ENCODE assay signal across 24 mouse cellular contexts in the genomic region with DNA sequence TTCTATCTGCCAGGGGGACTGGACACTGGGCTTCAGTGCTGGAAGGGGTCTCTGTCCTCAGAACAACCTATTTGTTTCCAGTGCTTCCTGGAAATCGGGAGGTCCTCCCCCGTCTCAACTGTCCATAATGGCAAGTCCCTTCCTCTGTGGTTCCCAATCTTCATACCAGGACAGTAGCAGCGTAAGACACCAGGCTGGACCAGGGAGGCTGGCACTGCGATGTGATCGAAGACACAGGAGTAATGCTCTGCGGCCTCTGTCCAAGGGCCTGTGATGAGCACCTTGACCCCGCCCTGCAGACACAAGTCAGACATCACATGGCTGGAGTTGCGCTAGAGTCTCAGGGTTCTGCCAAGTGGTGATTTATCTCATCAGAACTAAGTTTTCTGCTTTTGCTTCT. TPM values are rescaled to one million over a fixed set of nuclear protein-coding genes. Genes with fewer than 3 reads are reported as not detected.
DNase-seq lines count a peak whose midpoint lies in the region; ATAC-seq and TF ChIP-seq lines count a peak whose summit lies in the region.
"Had no signal": no experiment of that assay in that cellular context is flagged by ENCODE, and none has a peak within 500 bp of the region (broad histone marks: within the 10 kb centered on the region; RNA-seq: fewer than 3 reads in every experiment).

No protein-coding gene starts in this region.

- no peaks in the 10 kb centered on the region for H3K9me3 ChIP-seq in liver, embryonic 16.5 days (replicated peaks; ENCODE audit: control insufficient read depth, low read length)
- H3K9me3 ChIP-seq: embryonic facial prominence, embryonic 15.5 days; forebrain, embryonic 10.5 days; G1E; heart, embryonic 12.5 days; hindbrain, embryonic 10.5 days had no signal

- H3K4me3 ChIP-seq in gastrocnemius, adult 2 months = no peak overlapping the region
- no peak overlapping the region for H3K4me3 ChIP-seq in liver, adult 2 months (ENCODE audit: insufficient read depth, low read depth, low read length)
- no peak overlapping the region for H3K4me3 ChIP-seq in bone marrow, adult 2 months (replicated peaks; ENCODE audit: control insufficient read depth, low read depth, low read length)
- H3K4me3 ChIP-seq in liver, embryonic 16.5 days (ENCODE audit: low read depth, low read length) = no peak overlapping the region
- H3K4me3 ChIP-seq: embryonic facial prominence, embryonic 15.5 days; erythroblast, embryonic 14.5 days; forebrain, embryonic 10.5 days; heart, embryonic 12.5 days; hindbrain, embryonic 10.5 days had no signal

- intact Hi-C loops in gastrocnemius, adult 2 months (cut with DNase I) = no loop called here

- TF ChIP-seq CTCF in gastrocnemius, adult 2 months (IDR thresholded peaks at IDR 0.05) = no peak
- TF ChIP-seq CTCF in liver, adult 2 months (IDR thresholded peaks at IDR 0.05; ENCODE audit: low read depth, low read length) = no peak
- no peak for TF ChIP-seq CTCF in bone marrow, adult 2 months (IDR thresholded peaks at IDR 0.05; ENCODE audit: control insufficient read depth, insufficient read depth, low read length)

- H3K4me1 ChIP-seq in liver, adult 2 months (ENCODE audit: control insufficient read depth, insufficient read depth, low read length) = peaks cover 16% of the 10 kb centered on the region
- H3K4me1 ChIP-seq in bone marrow, adult 2 months (ENCODE audit: control insufficient read depth, insufficient read depth, low read length) = peaks cover 4% of the 10 kb centered on the region; the same call in 1 of the 2 replicates
- peaks cover 7% of the 10 kb centered on the region for H3K4me1 ChIP-seq in liver, embryonic 16.5 days (ENCODE audit: control insufficient read depth, low read depth, low read length)

- H3K27ac ChIP-seq in gastrocnemius, adult 2 months = no peak overlapping the region
- H3K27ac ChIP-seq in liver, adult 2 months (replicated peaks; ENCODE audit: insufficient read depth, low read depth, low read length) = peak overlapping the region; percentile 95
- peak overlapping the region; percentile 13; the same call in 1 of the 2 replicates for H3K27ac ChIP-seq in bone marrow, adult 2 months (ENCODE audit: control insufficient read depth, insufficient read depth, low read depth, low read length, poor library complexity)
- peak overlapping the region; percentile 0; the same call in 1 of the 2 replicates for H3K27ac ChIP-seq in liver, embryonic 16.5 days (ENCODE audit: low read length)
- H3K27ac ChIP-seq: embryonic facial prominence, embryonic 15.5 days; forebrain, embryonic 10.5 days; hindbrain, embryonic 10.5 days; hindbrain, embryonic 14.5 days had no signal

- no peaks in the 10 kb centered on the region for H3K79me2 ChIP-seq in liver, adult 2 months (ENCODE audit: control insufficient read depth, insufficient read depth, low read length)

- no peak overlapping the region for H3K9ac ChIP-seq in liver, adult 2 months (ENCODE audit: low read depth, low read length)
- H3K9ac ChIP-seq in liver, embryonic 16.5 days (ENCODE audit: low read depth, low read length) = no peak overlapping the region
- H3K9ac ChIP-seq: embryonic facial prominence, embryonic 15.5 days; heart, embryonic 12.5 days; hindbrain, embryonic 14.5 days had no signal

- ATAC-seq in liver, embryonic 16.5 days (ENCODE audit: low read depth) = no peak
- no peak for ATAC-seq in monocyte, adult 5-6 weeks (replicated peaks; ENCODE audit: insufficient number of reproducible peaks, low FRiP score, low TSS enrichment, poor library complexity, severe bottlenecking)
- ATAC-seq: CD4-positive, CD25-positive, alpha-beta regulatory T cell, adult 4 months; forebrain, embryonic 14.5 days had no signal

- WGBS in liver, adult 2 months = 95% methylated on average over 8 of the region's 8 CpGs
- 87% methylated on average over 8 of the region's 8 CpGs for WGBS in bone marrow, adult 2 months
- WGBS in liver, embryonic 16.5 days (ENCODE audit: insufficient replicate concordance) = 80% methylated on average over 8 of the region's 8 CpGs

- DNase-seq in gastrocnemius, adult 2 months = peak; percentile 17
- DNase-seq in gastrocnemius, adult 8-10 months (ENCODE audit: low spot score in 2 of 2) = no peak
- no peak for DNase-seq in liver, adult 2 months (ENCODE audit: extremely low read depth, low read depth, low spot score)
- DNase-seq in liver = no peak
- DNase-seq in adrenal gland, adult 2 months = no peak
- DNase-seq: adrenal gland, postnatal 14 days; cerebellum, adult 11 months; cerebellum, adult 8-10 months; cerebellum, postnatal 14 days; embryo, embryonic 11 days; gastrocnemius, postnatal 10 days had no signal

- TF ChIP-seq POLR2A in liver, adult 2 months (IDR thresholded peaks at IDR 0.05; ENCODE audit: extremely low read depth, insufficient read depth, low read length) = no peak
- TF ChIP-seq POLR2A in bone marrow, adult 2 months (IDR thresholded peaks at IDR 0.05; ENCODE audit: borderline replicate concordance, control insufficient read depth, low read depth, low read length) = no peak

- no peaks in the 10 kb centered on the region for H3K27me3 ChIP-seq in liver, adult 2 months (ENCODE audit: control insufficient read depth, insufficient read depth, low read length)
- H3K27me3 ChIP-seq in liver, embryonic 16.5 days (ENCODE audit: control insufficient read depth, insufficient read depth, low read depth, low read length) = no peaks in the 10 kb centered on the region
- H3K27me3 ChIP-seq: embryonic facial prominence, embryonic 15.5 days; heart, embryonic 12.5 days had no signal

- H3K4me2 ChIP-seq in liver, embryonic 16.5 days (ENCODE audit: low read depth, low read length) = no peak overlapping the region
- H3K4me2 ChIP-seq: embryonic facial prominence, embryonic 15.5 days; heart, embryonic 12.5 days; hindbrain, embryonic 14.5 days had no signal

- peaks cover 12% of the 10 kb centered on the region for H3K36me3 ChIP-seq in liver, adult 2 months (ENCODE audit: control insufficient read depth, insufficient read depth, low read length)
- no peaks in the 10 kb centered on the region for H3K36me3 ChIP-seq in liver, embryonic 16.5 days (ENCODE audit: control insufficient read depth, insufficient read depth)

RNA-seq across cellular contexts. Expression of a gene that starts 8.5 kb away (rescaled TPM):
- 10 to 100 TPM; 39.6 to 44.9 TPM for total RNA-seq in gastrocnemius, adult 2 months (2021)
- total RNA-seq in gastrocnemius, adult 8-10 months (2022) = 10 to 100 TPM; 35.2 to 43.1 (median 39.3) TPM
- total RNA-seq in liver, adult 2 months (2014; rRNA removed) = 2.3 and 3.0 TPM in 2 replicates
- polyA plus RNA-seq in liver, adult 2 months (2012; rRNA removed) = 14.7 and 16.9 TPM in 2 replicates
- 11.2 and 24.0 TPM in 2 replicates for polyA plus RNA-seq in bone marrow, adult 2 months (2011; ENCODE audit: insufficient read depth, insufficient read length, low replicate concordance, missing spikeins)
- polyA plus RNA-seq in liver, embryonic 16.5 days (2015; fragmentation: Nextera tagmentation; extraction: Ambion mirVana) = 3.0 and 4.3 TPM in 2 replicates
- total RNA-seq in monocyte, adult 5-6 weeks (2017) = 8.9 to 20.6 TPM (median 15.7 TPM) in 3 replicates
- total RNA-seq in adrenal gland, adult 2 months (2021) = 10 to 100 TPM; 36.8 to 51.7 TPM
- polyA plus RNA-seq in adrenal gland, adult 2 months (2012; rRNA removed) = 44.8 and 58.4 TPM in 2 replicates

RNA-seq across cellular contexts. Expression of a gene that starts 10.1 kb away (rescaled TPM):
- total RNA-seq in gastrocnemius, adult 2 months (2021) = 10 to 100 TPM; 86.3 to 86.4 TPM
- total RNA-seq in gastrocnemius, adult 8-10 months (2022) = 10 to 100 TPM; 77.0 to 99.5 (median 81.7) TPM
- 29.4 and 31.6 TPM in 2 replicates for total RNA-seq in liver, adult 2 months (2014; rRNA removed)
- polyA plus RNA-seq in liver, adult 2 months (2012; rRNA removed) = 21.0 and 24.0 TPM in 2 replicates
- 37.1 and 70.9 TPM in 2 replicates for polyA plus RNA-seq in bone marrow, adult 2 months (2011; ENCODE audit: insufficient read depth, insufficient read length, low replicate concordance, missing spikeins)
- 57.5 and 59.7 TPM in 2 replicates for polyA plus RNA-seq in liver, embryonic 16.5 days (2015; fragmentation: Nextera tagmentation; extraction: Ambion mirVana)
- total RNA-seq in monocyte, adult 5-6 weeks (2017) = 49.1 to 78.2 TPM (median 76.7 TPM) in 3 replicates
- 10 to 100 TPM; 83.5 to 85.9 TPM for total RNA-seq in adrenal gland, adult 2 months (2021)
- polyA plus RNA-seq in adrenal gland, adult 2 months (2012; rRNA removed) = 12.3 and 16.0 TPM in 2 replicates

RNA-seq across cellular contexts. Expression of a gene that starts 20.6 kb away (rescaled TPM):
- 1 to 10 TPM; 3.8 to 5.7 TPM for total RNA-seq in gastrocnemius, adult 2 months (2021)
- 1 to 10 TPM; 4.1 to 5.6 (median 4.3) TPM for total RNA-seq in gastrocnemius, adult 8-10 months (2022)
- total RNA-seq in liver, adult 2 months (2014; rRNA removed) = 14.1 and 18.4 TPM in 2 replicates
- 19.5 and 29.9 TPM in 2 replicates for polyA plus RNA-seq in liver, adult 2 months (2012; rRNA removed)
- polyA plus RNA-seq in bone marrow, adult 2 months (2011; ENCODE audit: insufficient read depth, insufficient read length, low replicate concordance, missing spikeins) = not detected in 2 replicates
- polyA plus RNA-seq in liver, embryonic 16.5 days (2015; fragmentation: Nextera tagmentation; extraction: Ambion mirVana) = 1.1 and 1.4 TPM in 2 replicates
- 0.53 TPM in 1 of 3 replicates, not detected in the others for total RNA-seq in monocyte, adult 5-6 weeks (2017)
- 10 to 100 TPM in 1 of 2 experiments, 1 to 10 TPM in 1; 8.2 to 15.7 TPM for total RNA-seq in adrenal gland, adult 2 months (2021)
- polyA plus RNA-seq in adrenal gland, adult 2 months (2012; rRNA removed) = 12.9 and 15.8 TPM in 2 replicates
- total RNA-seq: common myeloid progenitor, adult 5-6 weeks had no signal
- polyA plus RNA-seq: erythroblast, embryonic 14.5 days had no signal

RNA-seq across cellular contexts. Expression of a gene that starts 21.0 kb away (rescaled TPM):
- total RNA-seq in gastrocnemius, adult 2 months (2021) = 100 to 1,000 TPM; 579 to 631 TPM
- 100 to 1,000 TPM; 605 to 698 (median 679) TPM for total RNA-seq in gastrocnemius, adult 8-10 months (2022)
- 50.8 and 60.9 TPM in 2 replicates for total RNA-seq in liver, adult 2 months (2014; rRNA removed)
- polyA plus RNA-seq in liver, adult 2 months (2012; rRNA removed) = 75.6 and 93.7 TPM in 2 replicates
- 10.0 and 13.7 TPM in 2 replicates for polyA plus RNA-seq in bone marrow, adult 2 months (2011; ENCODE audit: insufficient read depth, insufficient read length, low replicate concordance, missing spikeins)
- polyA plus RNA-seq in liver, embryonic 16.5 days (2015; fragmentation: Nextera tagmentation; extraction: Ambion mirVana) = 0.77 and 1.1 TPM in 2 replicates
- total RNA-seq in monocyte, adult 5-6 weeks (2017) = 27.3 to 30.6 TPM (median 30.3 TPM) in 3 replicates
- 100 to 1,000 TPM; 184 to 214 TPM for total RNA-seq in adrenal gland, adult 2 months (2021)
- polyA plus RNA-seq in adrenal gland, adult 2 months (2012; rRNA removed) = 71.5 and 79.5 TPM in 2 replicates

RNA-seq across cellular contexts. Expression of a gene that starts 22.4 kb away (rescaled TPM):
- total RNA-seq in gastrocnemius, adult 2 months (2021) = 1,000 to 10,000 TPM; 7,153 to 7,488 TPM
- total RNA-seq in gastrocnemius, adult 8-10 months (2022) = 1,000 to 10,000 TPM; 7,027 to 9,270 (median 7,380) TPM
- 3.0 and 3.3 TPM in 2 replicates for total RNA-seq in liver, adult 2 months (2014; rRNA removed)
- 4.0 and 4.5 TPM in 2 replicates for polyA plus RNA-seq in liver, adult 2 months (2012; rRNA removed)
- 14.7 and 29.8 TPM in 2 replicates for polyA plus RNA-seq in bone marrow, adult 2 months (2011; ENCODE audit: insufficient read depth, insufficient read length, low replicate concordance, missing spikeins)
- 11.6 and 22.1 TPM in 2 replicates for polyA plus RNA-seq in liver, embryonic 16.5 days (2015; fragmentation: Nextera tagmentation; extraction: Ambion mirVana)
- 236 to 452 TPM (median 414 TPM) in 3 replicates for total RNA-seq in monocyte, adult 5-6 weeks (2017)
- total RNA-seq in adrenal gland, adult 2 months (2021) = 10 to 100 TPM; 18.3 to 67.6 TPM
- 8.0 and 16.9 TPM in 2 replicates for polyA plus RNA-seq in adrenal gland, adult 2 months (2012; rRNA removed)
